18 mouse cellular contexts compared by ENCODE assay signal in the genomic region with DNA sequence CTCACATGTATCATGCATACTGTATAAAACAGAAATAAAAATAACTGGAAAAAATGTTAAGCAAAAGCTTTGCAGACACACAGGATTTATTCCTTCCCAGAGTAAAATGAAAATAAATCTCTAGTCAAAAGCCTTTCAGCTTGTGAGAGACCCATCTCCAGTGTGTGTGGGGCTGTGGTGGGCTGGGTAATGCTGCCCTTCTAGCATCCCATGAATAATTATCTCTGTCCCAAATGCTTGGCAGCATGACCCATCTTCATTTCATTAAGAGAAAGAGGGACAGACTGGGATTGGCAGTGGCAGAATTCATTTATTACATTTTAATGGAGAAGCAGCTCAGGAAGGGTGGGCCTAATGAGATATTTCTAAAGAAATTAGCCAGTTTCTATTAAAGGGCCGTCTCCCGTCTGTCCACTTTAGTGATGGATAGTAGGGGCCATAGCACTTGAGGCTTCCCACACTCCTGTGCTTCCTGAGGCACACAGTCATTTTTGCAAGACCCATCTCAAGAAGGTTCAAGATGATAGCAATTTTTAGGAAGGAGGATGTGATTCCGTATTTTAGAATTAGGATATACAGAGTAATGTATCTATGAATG.
"Had no signal": no experiment of that assay in that cellular context is flagged by ENCODE, and none has a peak within 500 bp of the region (broad histone marks: within the 10 kb centered on the region; RNA-seq: fewer than 3 reads in every experiment).

No protein-coding gene starts in this region.

- H3K27me3 ChIP-seq: midbrain, embryonic 12.5 days; neural tube, embryonic 13.5 days; neural tube, embryonic 15.5 days had no signal

- H3K36me3 ChIP-seq: midbrain, embryonic 10.5 days; midbrain, embryonic 12.5 days; neural tube, embryonic 13.5 days; neural tube, embryonic 15.5 days had no signal

- H3K4me3 ChIP-seq: midbrain, embryonic 10.5 days; midbrain, embryonic 12.5 days; myocyte; neural tube, embryonic 13.5 days; neural tube, embryonic 15.5 days had no signal

- H3K4me2 ChIP-seq: lung, embryonic 14.5 days; midbrain, embryonic 12.5 days; neural tube, embryonic 13.5 days; neural tube, embryonic 15.5 days had no signal

- H3K9me3 ChIP-seq: midbrain, embryonic 10.5 days; midbrain, embryonic 12.5 days; neural tube, embryonic 13.5 days; neural tube, embryonic 15.5 days had no signal

- H3K9ac ChIP-seq: lung, embryonic 14.5 days; midbrain, embryonic 12.5 days; neural tube, embryonic 13.5 days; neural tube, embryonic 15.5 days had no signal

- DNase-seq: lung, adult 18-20 months; lung, embryonic 14.5 days; lung, postnatal 10 days; lung, postnatal 4 days; midbrain, embryonic 14.5 days; retina, postnatal 1 day; right cerebral cortex, adult 18-20 months; right cerebral cortex, postnatal 25 days; right cerebral cortex, postnatal 4 days; spleen, adult 18-20 months; thymus, adult 18-20 months; thymus, postnatal 14 days; thymus, postnatal 36 days had no signal

- H3K27ac ChIP-seq: midbrain, embryonic 10.5 days; midbrain, embryonic 12.5 days; neural tube, embryonic 13.5 days; neural tube, embryonic 15.5 days had no signal

- H3K4me1 ChIP-seq: midbrain, embryonic 10.5 days; neural tube, embryonic 13.5 days; neural tube, embryonic 15.5 days had no signal
